Mouse (Mus musculus) liver, adult 2 months (tissue): Measurements from ENCODE around the gene Syt6.
"Not testable (repeated sequence)": the region's sequence is repeated elsewhere in the genome, so short reads cannot be mapped to it uniquely, and the experiment has no call there.

Source experiments
- CTCF ChIP-seq: fragments of 200-500 bp; IDR thresholded peaks from 2 replicates; pipeline ENCODE4 v1.5.1; 2011; ENCODE audit warnings: low read depth, low read length, control low read depth
- POLR2A ChIP-seq: fragments of 200-500 bp; IDR thresholded peaks from 2 replicates; pipeline ENCODE4 v1.6.1; 2011; ENCODE audit warnings: low read length, control low read depth; ENCODE audit not compliant: insufficient read depth; ENCODE audit errors: extremely low read depth

GRCm38 (mm10) chr3:103645968-103646367, 70.9 kb downstream of the Syt6 start, which contains the start of gene Atg4a-ps:
- not testable (repeated sequence) for TF ChIP-seq CTCF, POLR2A
